Mouse (Mus musculus): ENCODE results near the gene Fam172a. TPM values are rescaled to one million over a fixed set of nuclear protein-coding genes. Genes with fewer than 3 reads are reported as not detected.
A peak's percentile ranks its signal among the peaks of the same experiment; 100 is the strongest.

Gene Fam172a
- total RNA-seq, 1 experiment from 2014 or later: 33.2 TPM

DNA sequence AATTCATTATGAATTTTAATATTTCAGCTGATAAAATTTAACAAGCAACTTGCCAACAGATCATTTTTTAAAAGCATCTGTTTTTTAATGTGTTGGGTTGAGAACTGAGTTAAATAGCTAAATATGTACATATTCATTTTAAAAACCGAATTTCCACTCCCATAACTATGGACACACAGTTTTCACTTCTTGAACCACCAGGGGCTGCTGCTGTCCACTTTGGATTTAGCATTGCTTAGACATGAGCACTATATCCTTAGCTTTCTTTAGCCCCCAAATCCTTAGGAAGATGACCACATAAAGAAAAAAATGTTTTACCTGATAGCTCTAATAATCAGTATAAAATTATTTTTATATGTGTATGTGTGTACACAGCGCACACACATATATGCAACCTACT lies 207.4 kb downstream of the Fam172a start:
- no peak for ATAC-seq (replicated peaks in 1 of 2; ENCODE audit: insufficient read depth in 1 of 2, low FRiP score in 2 of 2, low TSS enrichment in 1 of 2, low read depth in 1 of 2, poor library complexity in 2 of 2, severe bottlenecking in 2 of 2)

DNA sequence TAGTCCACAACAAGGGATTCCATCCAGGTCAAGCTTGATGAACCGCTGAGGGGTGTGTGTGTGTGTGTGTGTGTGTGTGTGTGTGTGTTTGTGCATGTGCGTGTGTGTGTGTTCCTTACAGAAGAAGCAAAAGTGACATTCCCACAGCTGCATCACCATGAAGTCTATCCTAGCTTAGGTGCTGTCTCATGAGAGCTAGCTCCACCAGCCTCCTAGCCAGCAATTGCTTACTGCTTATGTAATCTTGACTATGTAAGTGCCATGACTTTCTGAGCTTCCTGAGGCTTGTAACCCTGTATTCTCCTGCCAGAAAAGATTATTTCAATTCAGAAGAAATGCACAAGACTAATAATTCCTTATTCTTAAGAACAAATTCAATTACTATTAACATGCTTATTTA lies 221.0 kb downstream of the Fam172a start:
- no peak for ATAC-seq (replicated peaks in 1 of 2; ENCODE audit: insufficient read depth in 1 of 2, low FRiP score in 2 of 2, low TSS enrichment in 1 of 2, low read depth in 1 of 2, poor library complexity in 2 of 2, severe bottlenecking in 2 of 2)

DNA sequence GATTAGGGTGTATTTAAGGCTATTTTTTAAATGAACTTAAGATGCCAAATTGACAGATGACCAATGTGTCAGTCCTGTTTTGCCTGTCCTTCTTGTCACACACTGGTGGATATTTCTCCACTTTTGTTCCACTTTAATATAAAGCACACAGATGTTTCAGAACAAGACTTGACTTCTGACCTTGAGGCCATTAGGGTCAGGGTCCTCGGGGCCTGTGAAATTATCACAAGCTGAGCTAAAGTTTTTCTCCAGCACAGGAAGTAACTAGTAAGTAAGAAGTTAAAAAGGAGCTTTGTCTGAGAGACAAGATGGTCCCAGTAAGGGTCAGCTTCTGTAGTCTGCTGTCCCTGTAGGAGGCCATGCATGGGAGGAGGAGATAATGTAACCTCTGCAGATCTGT lies 255.8 kb downstream of the Fam172a start:
- ATAC-seq (replicated peaks in 1 of 2; ENCODE audit: insufficient read depth in 1 of 2, low FRiP score in 2 of 2, low TSS enrichment in 1 of 2, low read depth in 1 of 2, poor library complexity in 2 of 2, severe bottlenecking in 2 of 2): no peak

DNA sequence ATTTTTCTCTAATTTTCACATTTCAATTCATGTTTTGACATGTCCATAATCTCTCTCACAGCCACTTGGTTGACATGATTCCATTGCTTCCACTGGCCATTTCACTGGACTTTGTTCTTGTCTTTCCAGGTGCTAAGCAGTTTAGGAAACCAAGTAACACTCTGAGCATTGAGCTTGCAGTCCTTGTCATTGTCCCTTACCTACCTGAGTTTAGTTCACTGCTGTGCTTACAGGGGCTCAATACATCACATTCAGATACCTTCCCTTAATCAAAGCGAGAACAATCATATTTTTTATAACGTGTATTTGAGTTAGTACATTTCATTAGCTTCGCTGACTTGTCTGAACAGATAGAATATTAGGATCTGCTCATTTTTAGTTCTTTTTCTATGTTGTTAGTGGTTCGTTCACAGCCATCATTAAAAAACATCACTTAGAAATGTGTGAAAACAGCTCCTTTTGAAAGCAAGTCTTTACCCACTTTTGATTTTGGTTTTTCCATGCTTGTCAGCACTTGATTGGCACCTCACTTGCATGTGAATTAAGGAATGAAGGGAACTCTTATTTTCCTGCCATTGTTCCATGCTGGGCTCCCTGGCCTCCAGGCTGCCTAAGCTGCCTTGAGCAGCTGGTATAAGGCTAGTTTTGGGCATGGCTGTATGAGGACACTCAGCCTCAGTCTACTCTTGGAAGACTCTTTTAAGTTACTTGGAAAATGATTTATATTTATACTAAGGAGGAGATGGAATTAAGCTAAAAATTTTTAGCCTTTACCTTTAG lies 257.9 kb downstream of the Fam172a start:
- ATAC-seq (replicated peaks in 1 of 2; ENCODE audit: insufficient read depth in 1 of 2, low FRiP score in 2 of 2, low TSS enrichment in 1 of 2, low read depth in 1 of 2, poor library complexity in 2 of 2, severe bottlenecking in 2 of 2): no peak

DNA sequence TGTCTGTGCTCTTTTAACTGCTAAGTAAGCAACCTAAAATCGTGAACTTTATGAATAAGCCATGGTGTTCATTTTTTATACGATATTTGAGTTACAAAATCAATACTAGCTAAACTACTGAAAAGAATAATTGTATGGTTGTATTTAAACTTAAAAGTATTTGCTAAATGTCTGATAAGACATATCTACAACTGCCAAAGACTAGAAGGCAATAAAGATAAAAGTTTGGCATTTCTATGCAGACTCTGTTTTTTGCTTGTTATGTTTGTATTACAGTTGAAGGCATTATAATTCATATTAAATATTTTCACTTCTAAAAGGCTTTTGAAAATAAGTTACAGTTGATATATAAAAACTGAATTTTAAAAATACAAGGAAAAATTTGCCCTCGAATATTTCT lies 274.4 kb downstream of the Fam172a start:
- no peak for ATAC-seq (replicated peaks in 1 of 2; ENCODE audit: insufficient read depth in 1 of 2, low FRiP score in 2 of 2, low TSS enrichment in 1 of 2, low read depth in 1 of 2, poor library complexity in 2 of 2, severe bottlenecking in 2 of 2)

DNA sequence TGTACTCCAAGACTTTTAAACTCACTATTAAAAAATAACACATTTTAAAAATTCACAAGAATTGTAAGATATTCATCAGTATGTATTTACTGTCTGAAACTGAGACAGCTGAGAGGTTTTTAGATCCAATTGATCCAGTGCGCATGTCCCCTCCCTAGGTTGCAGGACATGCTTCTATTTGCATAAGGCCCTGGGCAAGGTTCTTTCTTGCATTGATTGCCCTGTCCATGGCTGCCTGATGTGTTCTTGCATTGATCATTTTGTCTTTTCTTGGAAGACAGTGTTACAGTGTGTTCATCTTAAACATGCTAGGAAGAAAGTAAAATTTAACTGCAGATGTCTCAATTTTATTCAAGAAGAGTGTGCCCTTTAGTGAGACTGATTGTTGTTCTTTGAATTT lies 275.3 kb downstream of the Fam172a start:
- ATAC-seq (replicated peaks in 1 of 2; ENCODE audit: insufficient read depth in 1 of 2, low FRiP score in 2 of 2, low TSS enrichment in 1 of 2, low read depth in 1 of 2, poor library complexity in 2 of 2, severe bottlenecking in 2 of 2): no peak

DNA sequence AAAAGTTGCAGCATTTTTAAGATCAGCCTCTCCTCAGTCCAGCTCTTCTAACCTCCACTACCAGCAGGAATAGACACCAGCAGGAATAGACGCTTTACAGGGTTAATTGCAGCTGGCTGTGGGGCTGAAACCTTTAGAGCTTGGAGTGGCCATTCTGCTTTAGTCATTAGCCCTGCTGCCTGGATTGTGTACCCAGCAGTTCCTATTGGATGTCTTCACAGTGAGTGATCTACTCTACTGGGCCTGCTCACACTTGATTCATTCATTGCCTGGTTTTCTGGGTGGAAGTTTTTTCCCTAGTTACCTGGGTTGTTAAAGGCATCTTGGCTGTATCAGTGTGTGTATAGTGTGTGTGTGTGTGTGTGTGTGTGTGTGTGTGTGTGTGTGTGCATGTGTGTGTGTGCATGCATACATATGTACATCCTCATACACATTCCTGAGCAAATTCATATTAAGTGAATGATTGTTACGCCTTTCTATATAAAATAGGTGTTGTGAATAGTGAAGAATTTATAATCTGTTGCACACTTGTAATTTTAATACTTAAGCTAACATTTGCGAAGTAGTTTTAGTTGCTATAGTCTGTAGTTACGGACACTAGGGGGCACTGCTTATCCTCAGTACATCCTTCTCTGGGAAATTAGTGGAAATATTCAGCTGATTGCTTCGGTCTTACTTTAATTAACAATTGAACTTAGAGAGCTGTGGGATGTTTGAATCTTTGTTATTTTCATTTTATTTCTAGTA lies 280.4 kb downstream of the Fam172a start:
- peak in 1 of 2 experiments; percentile 37; a peak in 2 of 4 replicates for ATAC-seq (replicated peaks in 1 of 2; ENCODE audit: insufficient read depth in 1 of 2, low FRiP score in 2 of 2, low TSS enrichment in 1 of 2, low read depth in 1 of 2, poor library complexity in 2 of 2, severe bottlenecking in 2 of 2)

DNA sequence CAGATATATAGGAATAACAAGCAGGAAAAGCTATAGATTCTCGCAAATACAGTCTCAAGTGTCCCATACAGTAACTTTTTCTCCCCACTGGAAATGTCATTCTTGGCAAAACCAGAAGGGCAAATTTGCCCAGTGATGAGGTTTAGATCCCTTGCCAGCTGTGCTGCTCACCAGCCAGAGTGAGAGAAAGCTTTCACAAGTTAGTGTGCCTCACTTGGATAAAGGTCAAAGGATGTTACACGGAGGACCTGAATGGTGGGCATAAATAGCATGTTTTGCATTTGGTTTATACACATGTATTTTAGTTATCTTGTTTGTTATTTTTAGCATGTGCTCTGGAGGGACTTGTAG lies 281.0 kb downstream of the Fam172a start:
- no peak for ATAC-seq (replicated peaks in 1 of 2; ENCODE audit: insufficient read depth in 1 of 2, low FRiP score in 2 of 2, low TSS enrichment in 1 of 2, low read depth in 1 of 2, poor library complexity in 2 of 2, severe bottlenecking in 2 of 2)

DNA sequence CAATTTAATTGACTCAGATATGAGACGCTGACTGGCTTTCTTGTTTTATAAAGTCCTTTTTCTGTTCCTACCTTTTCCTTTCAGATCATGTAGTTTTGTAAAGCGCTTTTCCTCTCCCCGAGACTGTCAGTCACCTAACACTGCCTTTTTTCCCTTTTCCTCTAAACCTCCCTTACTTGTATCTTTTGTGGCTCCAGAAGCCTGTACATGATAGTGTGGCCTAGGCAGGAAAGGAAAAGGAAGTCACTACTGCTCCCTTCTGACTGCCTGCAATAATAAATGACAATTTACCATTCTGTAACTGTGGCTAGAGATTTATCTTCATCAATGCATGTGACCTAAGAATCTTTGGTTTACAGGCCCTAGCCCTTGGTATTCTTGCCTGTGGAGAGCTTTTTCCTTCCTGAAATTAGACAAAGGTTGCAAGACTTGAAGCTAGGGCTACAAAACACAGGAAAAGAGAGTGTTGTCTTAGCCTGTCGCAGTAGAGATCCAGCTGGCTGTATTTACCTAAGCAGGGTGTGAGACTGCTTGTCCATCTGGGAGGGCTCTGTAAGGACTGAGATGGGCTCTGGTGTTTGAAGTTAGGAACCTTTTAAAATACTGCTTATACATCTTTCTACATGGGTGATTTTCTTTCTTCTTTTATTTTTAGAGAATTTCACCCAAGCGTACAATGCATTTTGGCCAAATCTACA lies 289.5 kb downstream of the Fam172a start:
- ATAC-seq (replicated peaks in 1 of 2; ENCODE audit: insufficient read depth in 1 of 2, low FRiP score in 2 of 2, low TSS enrichment in 1 of 2, low read depth in 1 of 2, poor library complexity in 2 of 2, severe bottlenecking in 2 of 2): no peak

DNA sequence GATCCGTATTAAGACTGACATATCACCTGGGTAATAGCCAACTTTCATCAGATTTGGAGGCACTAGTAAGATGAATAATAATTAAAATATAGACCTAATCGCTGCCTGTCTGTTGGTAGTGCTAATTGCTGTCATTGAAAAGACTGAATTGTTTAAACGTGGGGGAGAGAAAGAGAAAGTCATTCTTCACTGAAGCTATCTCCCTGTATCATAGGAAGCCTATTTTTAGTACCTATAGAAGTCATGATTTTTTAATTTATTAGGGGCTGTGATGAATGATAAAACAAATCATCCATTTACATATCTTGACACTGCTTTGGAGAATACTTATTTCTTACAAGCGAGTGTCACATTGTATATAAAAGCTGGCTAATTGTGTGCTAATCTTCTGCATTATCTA lies 302.8 kb downstream of the Fam172a start:
- ATAC-seq (replicated peaks in 1 of 2; ENCODE audit: insufficient read depth in 1 of 2, low FRiP score in 2 of 2, low TSS enrichment in 1 of 2, low read depth in 1 of 2, poor library complexity in 2 of 2, severe bottlenecking in 2 of 2): no peak

DNA sequence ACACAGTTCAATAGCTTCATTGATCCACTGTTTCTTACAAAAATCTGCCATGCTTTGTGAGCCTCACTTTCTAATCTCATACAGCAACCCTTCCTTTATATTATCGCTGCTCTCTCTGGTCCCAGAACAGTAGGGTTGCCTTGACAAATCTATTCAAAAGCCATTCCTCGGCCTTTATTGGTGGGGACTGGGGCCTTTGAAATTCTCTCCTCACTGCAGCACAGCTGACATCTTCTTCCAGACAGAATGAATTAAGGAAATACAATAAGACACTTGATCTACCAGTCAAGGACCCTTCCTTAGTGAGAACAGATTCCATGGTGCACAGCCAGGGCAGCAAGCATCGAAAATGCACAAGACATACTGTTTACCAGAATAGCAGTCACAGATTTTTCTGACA lies 303.5 kb downstream of the Fam172a start:
- ATAC-seq (replicated peaks in 1 of 2; ENCODE audit: insufficient read depth in 1 of 2, low FRiP score in 2 of 2, low TSS enrichment in 1 of 2, low read depth in 1 of 2, poor library complexity in 2 of 2, severe bottlenecking in 2 of 2): no peak

DNA sequence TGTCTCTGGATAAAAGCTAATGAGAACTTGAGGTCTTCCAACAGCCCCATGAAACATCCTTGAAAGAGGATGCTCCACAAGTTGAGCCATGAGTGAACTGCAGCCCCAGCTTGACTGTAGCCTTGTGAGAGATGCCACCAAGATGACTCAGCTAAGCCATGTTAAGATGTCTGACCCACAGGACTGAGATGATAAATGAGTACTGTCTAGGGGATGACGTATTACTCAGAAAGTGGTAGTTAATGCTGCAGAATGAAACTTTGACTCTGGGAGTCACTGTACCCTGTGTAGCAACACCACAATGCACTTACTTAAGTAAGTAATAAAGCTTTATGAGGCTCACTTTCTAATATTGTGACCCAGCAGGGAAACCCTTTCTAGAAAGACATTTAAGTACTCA lies 308.3 kb downstream of the Fam172a start:
- ATAC-seq (replicated peaks in 1 of 2; ENCODE audit: insufficient read depth in 1 of 2, low FRiP score in 2 of 2, low TSS enrichment in 1 of 2, low read depth in 1 of 2, poor library complexity in 2 of 2, severe bottlenecking in 2 of 2): no peak

DNA sequence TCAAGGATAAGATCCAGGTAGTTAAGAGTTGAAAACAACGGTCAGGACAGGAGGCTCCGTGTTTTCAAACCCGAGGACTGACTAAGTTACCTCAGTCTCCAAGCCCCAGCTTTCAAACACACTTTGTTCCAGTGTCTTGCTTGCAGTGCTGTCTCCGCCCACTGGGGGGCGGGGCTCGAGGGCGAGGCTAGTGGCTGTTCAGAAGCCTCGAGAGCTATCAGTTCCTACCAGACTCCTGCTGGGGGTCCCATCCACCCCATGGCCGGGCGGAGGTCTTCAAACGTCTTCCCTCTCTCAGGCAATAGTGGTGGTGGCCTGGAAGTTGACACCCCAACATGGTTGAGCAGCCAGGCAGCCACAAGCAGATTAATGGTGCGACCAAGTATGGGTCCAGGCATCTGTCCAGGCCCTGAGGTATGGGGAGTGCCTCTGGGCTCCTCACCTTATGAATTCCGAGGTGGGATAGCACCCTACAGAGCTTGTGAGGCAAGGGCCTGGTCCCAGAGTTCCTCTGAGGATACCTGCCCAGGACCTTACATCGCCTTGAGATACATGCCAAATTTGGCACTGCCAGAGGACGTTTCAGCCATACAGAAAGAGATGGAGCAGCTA lies 323.0 kb downstream of the Fam172a start, which contains the start of gene Pou5f2:
Gene Pou5f2 (plus strand): TSS at position 220 of the 612 bp plus-strand sequence.
- no peak for ATAC-seq (replicated peaks in 1 of 2; ENCODE audit: insufficient read depth in 1 of 2, low FRiP score in 2 of 2, low TSS enrichment in 1 of 2, low read depth in 1 of 2, poor library complexity in 2 of 2, severe bottlenecking in 2 of 2)

DNA sequence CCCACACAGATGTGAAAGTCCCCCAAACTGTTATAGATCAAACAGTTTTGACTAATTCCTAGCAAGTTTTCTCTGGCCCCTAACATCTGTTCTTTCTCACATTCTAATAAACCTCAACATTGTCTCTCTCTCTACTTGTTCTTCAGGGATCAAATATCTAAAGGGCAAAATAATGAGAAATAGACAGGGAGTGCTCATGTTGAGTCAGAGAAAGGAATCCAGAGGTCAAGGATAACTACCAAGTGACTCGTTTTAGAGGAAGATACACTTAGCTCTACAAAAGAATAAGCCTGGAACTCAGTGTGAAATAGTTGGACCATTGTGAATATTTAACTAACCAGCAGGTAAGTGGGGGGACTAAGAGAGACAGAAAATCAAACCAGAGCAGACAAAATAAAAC lies 331.0 kb downstream of the Fam172a start:
- no peak for ATAC-seq (replicated peaks in 1 of 2; ENCODE audit: insufficient read depth in 1 of 2, low FRiP score in 2 of 2, low TSS enrichment in 1 of 2, low read depth in 1 of 2, poor library complexity in 2 of 2, severe bottlenecking in 2 of 2)

DNA sequence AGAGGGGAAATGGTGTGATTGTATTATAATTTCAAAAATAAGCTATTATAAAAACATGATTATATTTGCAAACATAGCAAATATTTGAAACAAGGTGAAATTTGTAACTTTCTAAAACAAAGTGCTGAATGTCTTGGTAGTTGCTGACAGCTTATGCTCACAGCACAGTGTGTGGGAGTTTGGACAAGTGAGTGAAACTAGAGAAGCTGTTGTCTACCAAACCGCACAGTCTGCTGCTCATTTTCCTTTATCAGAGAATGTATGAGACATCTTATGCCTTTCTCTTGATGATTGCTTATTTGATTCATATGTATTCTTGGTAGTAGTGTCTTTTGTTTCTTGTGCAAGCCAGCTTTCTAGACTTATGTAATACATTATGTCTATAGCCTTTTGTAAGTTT lies 335.4 kb downstream of the Fam172a start:
- ATAC-seq (replicated peaks in 1 of 2; ENCODE audit: insufficient read depth in 1 of 2, low FRiP score in 2 of 2, low TSS enrichment in 1 of 2, low read depth in 1 of 2, poor library complexity in 2 of 2, severe bottlenecking in 2 of 2): no peak

DNA sequence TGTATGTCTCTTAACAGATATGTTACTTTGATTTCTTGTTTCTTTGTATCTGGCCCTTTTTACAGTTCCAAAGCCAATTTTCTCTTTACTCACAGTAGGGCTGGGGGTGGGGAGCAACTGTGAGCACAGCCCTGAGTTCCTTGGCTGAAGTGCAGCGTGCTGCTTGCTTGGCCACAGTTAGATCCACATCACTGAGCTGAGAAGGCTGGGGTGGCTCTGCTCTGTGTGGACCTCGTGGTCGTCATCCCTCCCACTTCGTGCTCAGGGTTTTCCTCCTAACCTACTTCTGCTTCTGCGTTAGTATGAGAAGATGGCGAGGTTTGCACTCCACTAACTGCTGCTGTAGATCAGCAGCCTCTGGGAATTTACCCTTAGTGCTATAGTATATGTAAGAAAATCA lies 341.4 kb downstream of the Fam172a start:
- ATAC-seq (replicated peaks in 1 of 2; ENCODE audit: insufficient read depth in 1 of 2, low FRiP score in 2 of 2, low TSS enrichment in 1 of 2, low read depth in 1 of 2, poor library complexity in 2 of 2, severe bottlenecking in 2 of 2): peak in 1 of 2 experiments; percentile 75; a peak in 2 of 4 replicates

DNA sequence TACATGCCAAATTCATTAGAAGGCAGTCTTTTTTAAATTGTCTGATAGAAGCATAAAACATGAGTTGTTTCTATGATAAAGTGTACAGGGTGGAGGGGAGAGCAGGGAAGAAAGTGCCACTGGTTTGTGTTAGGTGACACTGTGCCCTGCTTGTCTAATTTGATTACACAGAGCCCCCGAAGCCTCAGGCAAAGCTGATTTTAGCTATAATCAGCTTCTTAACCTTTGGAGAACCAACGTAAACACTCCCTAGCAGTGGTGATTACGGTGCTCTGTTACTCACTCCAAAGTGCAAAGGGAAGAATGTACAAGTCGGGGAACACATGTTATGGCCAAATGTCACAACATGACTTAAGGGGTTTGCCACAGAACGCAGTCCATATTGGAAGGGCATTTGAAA lies 343.3 kb downstream of the Fam172a start:
- ATAC-seq (replicated peaks in 1 of 2; ENCODE audit: insufficient read depth in 1 of 2, low FRiP score in 2 of 2, low TSS enrichment in 1 of 2, low read depth in 1 of 2, poor library complexity in 2 of 2, severe bottlenecking in 2 of 2): no peak

DNA sequence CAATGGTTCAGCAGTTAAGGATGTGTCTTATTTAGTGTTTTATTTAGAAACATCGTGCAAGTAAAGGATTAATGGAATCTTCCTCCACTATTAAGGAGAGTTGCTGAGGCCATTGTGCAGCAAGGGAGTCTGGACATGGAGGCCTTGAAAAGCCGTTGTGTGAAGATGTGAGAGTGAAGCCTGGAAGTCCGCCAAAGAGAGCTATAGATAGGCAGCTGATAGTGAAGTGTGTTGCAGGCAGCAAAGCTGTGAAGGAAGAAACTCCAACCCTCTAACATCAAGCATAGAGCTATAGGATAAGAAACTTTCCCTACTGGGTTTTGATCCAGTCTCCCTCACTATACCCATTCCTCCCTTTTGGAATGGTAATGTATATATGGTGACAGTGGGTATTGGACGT lies 385.9 kb downstream of the Fam172a start:
- ATAC-seq (replicated peaks in 1 of 2; ENCODE audit: insufficient read depth in 1 of 2, low FRiP score in 2 of 2, low TSS enrichment in 1 of 2, low read depth in 1 of 2, poor library complexity in 2 of 2, severe bottlenecking in 2 of 2): no peak

Data from hematopoietic stem cell, adult 5-6 weeks (primary cell).